Comparison of ENCODE assay signal across 32 mouse cellular contexts in the genomic region with DNA sequence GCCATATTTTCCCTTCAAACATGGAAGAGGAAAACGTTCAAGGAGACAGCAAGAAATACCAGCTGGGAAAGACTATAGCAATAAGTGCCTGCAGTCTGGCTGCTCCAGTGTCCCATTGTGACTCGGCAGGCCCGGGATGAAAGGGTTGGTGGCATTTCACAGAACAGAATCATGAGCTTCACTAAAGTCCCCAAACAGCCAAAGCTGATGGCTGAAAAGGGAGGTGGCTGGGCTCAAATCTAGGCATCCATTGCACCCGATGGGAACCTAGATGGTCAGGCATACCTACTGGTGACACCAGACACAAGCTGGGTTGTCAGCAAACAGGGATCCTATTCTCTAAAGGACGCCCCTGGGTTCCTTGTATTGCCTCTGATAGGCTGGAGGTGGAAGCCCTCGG. TPM values are rescaled to one million over a fixed set of nuclear protein-coding genes. Genes with fewer than 3 reads are reported as not detected.
DNase-seq lines count a peak whose midpoint lies in the region; ATAC-seq and TF ChIP-seq lines count a peak whose summit lies in the region.
"Had no signal": no experiment of that assay in that cellular context is flagged by ENCODE, and none has a peak within 500 bp of the region (broad histone marks: within the 10 kb centered on the region; RNA-seq: fewer than 3 reads in every experiment).

No protein-coding gene starts in this region.

- no peaks in the 10 kb centered on the region for H3K36me3 ChIP-seq in heart, embryonic 10.5 days
- H3K36me3 ChIP-seq in kidney, embryonic 15.5 days: no peaks in the 10 kb centered on the region
- H3K36me3 ChIP-seq in lung, postnatal 0 days (ENCODE audit: insufficient read depth, low read length): no peaks in the 10 kb centered on the region
- H3K36me3 ChIP-seq in intestine, postnatal 0 days (ENCODE audit: control insufficient read depth, insufficient read depth): no peaks in the 10 kb centered on the region
- no peaks in the 10 kb centered on the region for H3K36me3 ChIP-seq in hindbrain, embryonic 10.5 days
- H3K36me3 ChIP-seq: embryonic facial prominence, embryonic 13.5 days; forebrain, embryonic 12.5 days; forebrain, embryonic 15.5 days; hindbrain, embryonic 12.5 days; hindbrain, embryonic 15.5 days had no signal

- no peaks in the 10 kb centered on the region for H3K27me3 ChIP-seq in heart, embryonic 10.5 days (ENCODE audit: insufficient read depth, poor library complexity, severe bottlenecking)
- H3K27me3 ChIP-seq in kidney, embryonic 15.5 days: no peaks in the 10 kb centered on the region
- H3K27me3 ChIP-seq in lung, postnatal 0 days (replicated peaks; ENCODE audit: insufficient read depth, low read length): no peaks in the 10 kb centered on the region
- H3K27me3 ChIP-seq in intestine, postnatal 0 days (replicated peaks; ENCODE audit: control insufficient read depth, insufficient read depth, low read length): no peaks in the 10 kb centered on the region
- H3K27me3 ChIP-seq in hindbrain, embryonic 10.5 days (ENCODE audit: insufficient read depth, poor library complexity, severe bottlenecking): no peaks in the 10 kb centered on the region
- H3K27me3 ChIP-seq: embryonic facial prominence, embryonic 13.5 days; forebrain, embryonic 12.5 days; forebrain, embryonic 15.5 days; hindbrain, embryonic 12.5 days; hindbrain, embryonic 15.5 days had no signal

- ATAC-seq in kidney, embryonic 15.5 days (replicated peaks; ENCODE audit: low FRiP score): no peak
- no peak for ATAC-seq in lung, postnatal 0 days
- no peak for ATAC-seq in intestine, postnatal 0 days
- ATAC-seq: activated CD4-positive, CD25-positive, alpha-beta regulatory T cell, adult 4 months; forebrain, embryonic 15.5 days had no signal

- no peak for TF ChIP-seq CTCF in lung, postnatal 0 days (IDR thresholded peaks at IDR 0.05)
- no peak for TF ChIP-seq CTCF in lung, adult 2 months (IDR thresholded peaks at IDR 0.05; ENCODE audit: insufficient read depth, low read length)
- no peak for TF ChIP-seq CTCF in intestine, postnatal 0 days (IDR thresholded peaks at IDR 0.05; ENCODE audit: low read depth)

- no peak for TF ChIP-seq POLR2A in lung, adult 2 months (IDR thresholded peaks at IDR 0.05; ENCODE audit: borderline replicate concordance, extremely low read depth, low read depth, low read length)

- intact Hi-C loops in heart, postnatal 10 days (cut with DNase I): no loop called here

- H3K9ac ChIP-seq in kidney, embryonic 15.5 days: no peak overlapping the region
- H3K9ac ChIP-seq in lung, postnatal 0 days (replicated peaks; ENCODE audit: low read depth): no peak overlapping the region
- peak overlapping the region; percentile 17; the same call in 1 of the 2 replicates for H3K9ac ChIP-seq in intestine, postnatal 0 days (ENCODE audit: low read depth, low read length)
- H3K9ac ChIP-seq: embryonic facial prominence, embryonic 13.5 days; forebrain, embryonic 12.5 days; forebrain, embryonic 15.5 days; hindbrain, embryonic 12.5 days; hindbrain, embryonic 15.5 days had no signal

- peak; percentile 66 for DNase-seq in heart, embryonic 10.5 days (ENCODE audit: low spot score)
- DNase-seq in heart, postnatal 10 days: no peak
- no peak for DNase-seq in kidney, postnatal 4 days
- DNase-seq in lung, postnatal 0 days (ENCODE audit: low spot score): no peak
- no peak for DNase-seq in lung, adult 2 months
- no peak for DNase-seq in hindbrain, embryonic 10.5 days (ENCODE audit: low spot score)
- DNase-seq: cerebellum, adult 11-12 months; cerebellum, adult 8-10 months; cerebellum, postnatal 10 days; cerebellum, postnatal 36 days; embryo, embryonic 11 days; gastrocnemius, postnatal 25 days; heart, adult 2 months; heart, postnatal 36 days had no signal

- H3K4me3 ChIP-seq in heart, embryonic 10.5 days: no peak overlapping the region
- no peak overlapping the region for H3K4me3 ChIP-seq in kidney, embryonic 15.5 days (replicated peaks)
- H3K4me3 ChIP-seq in lung, postnatal 0 days (ENCODE audit: low read depth, low read length): no peak overlapping the region
- H3K4me3 ChIP-seq in lung, adult 2 months (replicated peaks; ENCODE audit: extremely low read depth, low read depth, low read length): no peak overlapping the region
- H3K4me3 ChIP-seq in intestine, postnatal 0 days (ENCODE audit: low read depth, low read length): peak overlapping the region; percentile 13; the same call in 1 of the 2 replicates
- no peak overlapping the region for H3K4me3 ChIP-seq in hindbrain, embryonic 10.5 days
- H3K4me3 ChIP-seq: embryonic facial prominence, embryonic 10.5 days; embryonic facial prominence, embryonic 13.5 days; erythroblast, embryonic 14.5 days; forebrain, embryonic 12.5 days; forebrain, embryonic 15.5 days; heart, adult 2 months; hindbrain, embryonic 12.5 days; hindbrain, embryonic 15.5 days had no signal

- peaks cover 59% of the 10 kb centered on the region for H3K4me1 ChIP-seq in heart, embryonic 10.5 days
- H3K4me1 ChIP-seq in kidney, embryonic 15.5 days: peaks cover 18% of the 10 kb centered on the region
- no peaks in the 10 kb centered on the region for H3K4me1 ChIP-seq in lung, postnatal 0 days (ENCODE audit: insufficient read depth, low read depth, low read length)
- H3K4me1 ChIP-seq in lung, adult 2 months (ENCODE audit: control insufficient read depth, insufficient read depth, low read length): peaks cover 2% of the 10 kb centered on the region; the same call in 1 of the 2 replicates
- peaks cover 5% of the 10 kb centered on the region; the same call in 1 of the 2 replicates for H3K4me1 ChIP-seq in intestine, postnatal 0 days (replicated peaks; ENCODE audit: control insufficient read depth, insufficient read depth, low read length)
- H3K4me1 ChIP-seq in hindbrain, embryonic 10.5 days (replicated peaks): peaks cover 23% of the 10 kb centered on the region

- no peak for TF ChIP-seq EP300 in lung, postnatal 0 days (IDR thresholded peaks at IDR 0.05)

- no peak overlapping the region for H3K4me2 ChIP-seq in kidney, embryonic 15.5 days
- no peak overlapping the region for H3K4me2 ChIP-seq in lung, postnatal 0 days (replicated peaks; ENCODE audit: low read depth, low read length)
- peak overlapping the region; percentile 52 for H3K4me2 ChIP-seq in intestine, postnatal 0 days (replicated peaks; ENCODE audit: low read depth)
- H3K4me2 ChIP-seq: embryonic facial prominence, embryonic 13.5 days; forebrain, embryonic 12.5 days; forebrain, embryonic 15.5 days; heart, embryonic 11.5 days; hindbrain, embryonic 12.5 days; hindbrain, embryonic 15.5 days had no signal

- WGBS in heart, embryonic 10.5 days: 82% methylated on average over 6 of the region's 6 CpGs
- WGBS in kidney, embryonic 15.5 days: 82% methylated on average over 6 of the region's 6 CpGs
- WGBS in lung, postnatal 0 days: 74% methylated on average over 6 of the region's 6 CpGs
- 78% methylated on average over 6 of the region's 6 CpGs for WGBS in lung, adult 2 months
- 71% methylated on average over 6 of the region's 6 CpGs for WGBS in intestine, postnatal 0 days
- 85% methylated on average over 6 of the region's 6 CpGs for WGBS in hindbrain, embryonic 10.5 days

- 0 out of 2 replicates have a peak overlapping the region, but pooled peaks have one; percentile 65 for H3K27ac ChIP-seq in heart, embryonic 10.5 days
- H3K27ac ChIP-seq in kidney, embryonic 15.5 days: peak overlapping the region; percentile 54
- H3K27ac ChIP-seq in lung, postnatal 0 days (ENCODE audit: low read length): peak overlapping the region; percentile 9; the same call in 1 of the 2 replicates
- H3K27ac ChIP-seq in intestine, postnatal 0 days (ENCODE audit: low read depth, low read length): peak overlapping the region; percentile 68; the same call in 1 of the 2 replicates
- H3K27ac ChIP-seq in hindbrain, embryonic 10.5 days: no peak overlapping the region
- H3K27ac ChIP-seq: embryonic facial prominence, embryonic 10.5 days; embryonic facial prominence, embryonic 13.5 days; forebrain, embryonic 12.5 days; forebrain, embryonic 15.5 days; heart, adult 2 months; hindbrain, embryonic 12.5 days; hindbrain, embryonic 15.5 days had no signal

- H3K9me3 ChIP-seq in heart, embryonic 10.5 days: no peaks in the 10 kb centered on the region
- peaks cover 3% of the 10 kb centered on the region; the same call in 1 of the 2 replicates for H3K9me3 ChIP-seq in kidney, embryonic 15.5 days (replicated peaks)
- H3K9me3 ChIP-seq in lung, postnatal 0 days (ENCODE audit: low read length): no peaks in the 10 kb centered on the region
- H3K9me3 ChIP-seq in intestine, postnatal 0 days (ENCODE audit: control insufficient read depth): no peaks in the 10 kb centered on the region
- peaks cover 5% of the 10 kb centered on the region for H3K9me3 ChIP-seq in hindbrain, embryonic 10.5 days
- H3K9me3 ChIP-seq: embryonic facial prominence, embryonic 10.5 days; embryonic facial prominence, embryonic 13.5 days; forebrain, embryonic 12.5 days; forebrain, embryonic 15.5 days; hindbrain, embryonic 12.5 days; hindbrain, embryonic 15.5 days had no signal

RNA-seq across cellular contexts. Expression of gene Guca2a, which starts 0.4 kb away (rescaled TPM):
- polyA plus RNA-seq in heart, embryonic 10.5 days (2016; fragmentation: Nextera tagmentation; extraction: Ambion mirVana): 0.26 TPM in 1 of 2 replicates, not detected in the other
- not detected for total RNA-seq in heart, postnatal 10 days (2021)
- 5.0 and 8.9 TPM in 2 replicates for polyA plus RNA-seq in kidney, embryonic 15.5 days (2015; fragmentation: Nextera tagmentation; extraction: Ambion mirVana)
- polyA plus RNA-seq in lung, postnatal 0 days (2015; fragmentation: Nextera tagmentation; extraction: Ambion mirVana): 1.00 and 2.2 TPM in 2 replicates
- polyA plus RNA-seq in lung, adult 2 months (2012; rRNA removed): 23.0 TPM in 1 of 2 replicates, not detected in the other
- 1,981 and 2,155 TPM in 2 replicates for polyA plus RNA-seq in intestine, postnatal 0 days (2015; fragmentation: Nextera tagmentation; extraction: Ambion mirVana)
- not detected in 2 replicates for polyA plus RNA-seq in hindbrain, embryonic 10.5 days (2016; fragmentation: Nextera tagmentation; extraction: Ambion mirVana)
- total RNA-seq: ES-E14; gastrocnemius, adult 8-10 months; gastrocnemius, postnatal 25 days; heart, adult 2 months; heart, postnatal 36 days had no signal
- polyA plus RNA-seq: activated CD4-positive, CD25-positive, alpha-beta regulatory T cell, adult 4 months; cortical plate, adult 2 months; embryonic facial prominence, embryonic 10.5 days; embryonic facial prominence, embryonic 13.5 days; erythroblast, embryonic 14.5 days; forebrain, embryonic 12.5 days; forebrain, embryonic 15.5 days; heart, embryonic 11.5 days; heart, embryonic 14.5 days; hindbrain, embryonic 12.5 days; hindbrain, embryonic 15.5 days had no signal

RNA-seq across cellular contexts. Expression of gene Guca2b, which starts 20.8 kb away (rescaled TPM):
- not detected in 2 replicates for polyA plus RNA-seq in heart, embryonic 10.5 days (2016; fragmentation: Nextera tagmentation; extraction: Ambion mirVana)
- total RNA-seq in heart, postnatal 10 days (2021): not detected
- polyA plus RNA-seq in kidney, embryonic 15.5 days (2015; fragmentation: Nextera tagmentation; extraction: Ambion mirVana): 2.8 and 3.1 TPM in 2 replicates
- polyA plus RNA-seq in lung, postnatal 0 days (2015; fragmentation: Nextera tagmentation; extraction: Ambion mirVana): not detected in 2 replicates
- 0.46 TPM in 1 of 2 replicates, not detected in the other for polyA plus RNA-seq in lung, adult 2 months (2012; rRNA removed)
- polyA plus RNA-seq in intestine, postnatal 0 days (2015; fragmentation: Nextera tagmentation; extraction: Ambion mirVana): 1,738 and 1,809 TPM in 2 replicates
- not detected in 2 replicates for polyA plus RNA-seq in hindbrain, embryonic 10.5 days (2016; fragmentation: Nextera tagmentation; extraction: Ambion mirVana)
- total RNA-seq: adrenal gland, adult 8-10 months; adrenal gland, postnatal 25 days; ES-E14; gastrocnemius, adult 8-10 months; gastrocnemius, postnatal 25 days had no signal
- polyA plus RNA-seq: activated CD4-positive, CD25-positive, alpha-beta regulatory T cell, adult 4 months; cortical plate, adult 2 months; embryonic facial prominence, embryonic 10.5 days; embryonic facial prominence, embryonic 13.5 days; erythroblast, embryonic 14.5 days; forebrain, embryonic 12.5 days; forebrain, embryonic 15.5 days; heart, embryonic 11.5 days; heart, embryonic 14.5 days; heart, postnatal 0 days; hindbrain, embryonic 12.5 days; hindbrain, embryonic 15.5 days had no signal

Comparison
In these comparisons a context has a peak if more than half of its experiments do, and no peak if none do; other contexts are left out.
1. RNA of gene Guca2a, which starts 0.4 kb away (polyA plus RNA-seq): 1,981 to 2,155 TPM in intestine, postnatal 0 days; 5.0 to 8.9 TPM in kidney, embryonic 15.5 days, 1.00 to 2.2 TPM in lung, postnatal 0 days, 23.0 TPM in lung, adult 2 months, 0.26 TPM in heart, embryonic 10.5 days and not detected in hindbrain, embryonic 10.5 days; every median in the first group is over 10 times any median in the second.
2. RNA of gene Guca2b, which starts 20.8 kb away (polyA plus RNA-seq): 1,738 to 1,809 TPM in intestine, postnatal 0 days; 2.8 to 3.1 TPM in kidney, embryonic 15.5 days, not detected in heart, embryonic 10.5 days, 0.46 TPM in lung, adult 2 months, not detected in lung, postnatal 0 days and not detected in hindbrain, embryonic 10.5 days; every median in the first group is over 100 times any median in the second.